Mouse (Mus musculus): Measurements from ENCODE around the gene Map2k6.

Gene Map2k6

GRCm38 (mm10) chr11:110450091-110450757 is 51.3 kb downstream of the Map2k6 start:
- DNase-seq (ENCODE audit: extremely low spot score, low read depth, low spot score) = no peak

DNA sequence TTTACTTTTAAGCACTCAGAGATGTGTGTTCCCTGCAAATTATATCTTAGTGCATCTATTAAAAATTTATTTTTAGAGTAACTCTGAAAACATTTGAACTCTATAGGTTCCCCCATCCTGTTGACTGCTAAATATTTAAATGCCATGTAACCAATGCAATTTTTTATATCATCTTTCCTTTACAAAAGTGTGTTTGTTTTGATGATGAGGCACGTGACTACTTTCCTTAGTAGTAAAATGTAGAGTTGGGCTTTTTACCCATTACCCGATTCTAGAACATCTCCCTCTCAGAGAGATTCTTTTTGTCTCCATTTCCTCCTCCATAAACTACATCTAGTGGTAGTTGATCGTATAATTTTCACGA is 51.8 kb downstream of the Map2k6 start:
- no peak for DNase-seq (ENCODE audit: extremely low spot score, low read depth, low spot score)

GRCm38 (mm10) chr11:110451590-110451989 is 52.7 kb downstream of the Map2k6 start:
- DNase-seq (ENCODE audit: extremely low spot score, low read depth, low spot score) = no peak

DNA sequence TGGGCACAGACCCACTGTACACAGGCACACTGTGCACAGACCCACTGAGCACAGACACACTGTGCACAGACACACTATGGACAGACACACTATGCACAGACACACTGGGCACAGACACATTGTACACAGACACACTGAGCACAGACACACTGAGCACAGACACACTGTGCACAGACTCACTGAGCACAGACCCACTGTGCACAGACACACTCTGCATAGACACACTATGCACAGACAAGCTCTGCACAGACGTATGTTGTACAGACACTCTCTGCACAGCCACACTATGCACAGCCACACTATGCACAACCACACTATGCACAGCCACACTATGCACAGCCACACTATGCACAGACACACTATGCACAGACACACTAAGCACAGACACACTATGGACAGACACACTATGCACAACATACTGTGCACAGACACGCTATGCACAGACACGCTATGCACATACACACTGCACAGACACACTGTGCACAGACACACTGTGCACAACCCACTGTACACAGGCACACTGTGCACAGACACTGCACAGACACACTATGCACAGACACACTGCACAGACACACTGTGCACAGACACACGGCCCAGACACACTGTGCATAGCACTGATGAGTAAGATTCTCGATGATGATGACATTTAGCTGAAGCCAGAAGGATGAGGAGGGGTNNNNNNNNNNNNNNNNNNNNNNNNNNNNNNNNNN is 54.7 kb downstream of the Map2k6 start:
- no peak for DNase-seq (ENCODE audit: extremely low spot score, low read depth, low spot score)

DNA sequence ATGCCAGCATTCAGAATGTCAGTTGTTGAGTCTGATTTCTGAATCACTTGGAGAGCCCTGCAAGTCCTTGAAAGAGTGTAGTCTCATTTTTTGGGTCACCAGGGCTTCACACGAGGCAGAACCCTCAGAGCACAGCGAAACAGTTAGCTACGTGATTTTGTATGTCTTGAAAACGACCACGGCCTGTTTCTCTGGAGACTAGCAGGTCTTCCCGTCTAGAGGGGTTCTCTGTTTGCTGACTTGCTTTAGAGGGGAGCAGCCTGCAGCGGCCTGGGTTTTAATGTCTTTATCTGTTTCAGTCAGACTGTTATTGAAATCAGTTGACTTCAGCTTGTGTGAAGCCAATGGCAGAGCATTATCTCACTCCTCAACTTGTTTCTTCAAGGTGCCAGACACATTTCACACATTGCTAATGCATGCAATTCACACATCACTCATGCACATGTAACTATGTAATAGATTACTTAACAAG is 58.6 kb downstream of the Map2k6 start:
- DNase-seq (ENCODE audit: extremely low spot score, low read depth, low spot score) = no peak

DNA sequence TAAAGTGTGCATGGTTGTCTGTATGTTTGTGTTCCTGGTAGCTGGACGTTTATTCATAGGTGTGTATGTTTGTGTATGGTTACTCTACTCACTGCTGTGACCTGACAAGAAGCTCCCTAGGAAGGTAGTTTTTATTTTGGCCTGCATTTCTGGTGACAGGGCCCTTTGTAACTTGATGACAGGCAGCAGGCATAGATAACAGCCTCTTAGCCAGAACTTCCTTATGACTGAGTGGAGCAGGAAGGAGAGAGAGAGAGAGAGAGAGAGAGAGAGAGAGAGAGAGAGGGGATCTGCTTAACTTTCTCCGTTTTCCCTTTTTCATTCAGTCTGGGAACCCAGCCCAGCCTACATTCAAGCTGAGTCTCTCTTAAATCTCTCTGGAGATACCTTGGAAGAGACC is 61.6 kb downstream of the Map2k6 start:
- no peak for DNase-seq (ENCODE audit: extremely low spot score, low read depth, low spot score)

GRCm38 (mm10) chr11:110461560-110462331 is 62.8 kb downstream of the Map2k6 start:
- DNase-seq (ENCODE audit: extremely low spot score, low read depth, low spot score) = no peak

DNA sequence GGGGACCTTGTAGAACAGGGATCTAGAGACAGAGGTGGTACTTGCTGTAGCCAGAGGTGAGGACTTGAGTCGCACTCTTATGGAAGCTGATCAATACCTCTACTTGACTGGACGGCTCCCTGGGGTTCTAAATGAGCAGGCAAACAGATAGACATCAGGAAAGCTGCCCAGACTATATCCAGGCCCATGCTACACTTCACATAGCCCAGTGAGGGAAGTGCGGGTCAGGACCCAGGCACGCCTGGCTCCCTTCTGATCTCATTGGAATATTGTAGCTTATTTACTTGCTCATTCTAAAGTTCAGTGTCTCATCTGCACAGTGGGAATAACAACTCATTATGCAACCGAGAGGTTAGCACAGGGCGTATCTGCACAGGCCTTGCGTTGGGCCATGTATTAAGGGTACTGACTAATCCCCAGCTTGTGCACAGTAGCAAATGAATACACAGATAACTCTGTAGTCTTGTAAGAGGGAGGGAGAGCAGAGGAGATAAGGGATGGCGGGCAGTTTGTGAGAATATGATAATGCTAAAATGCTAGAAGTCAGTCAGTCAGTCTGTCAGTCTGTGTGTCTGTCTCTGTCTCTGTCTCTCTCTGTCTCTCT is 64.2 kb downstream of the Map2k6 start:
- DNase-seq (ENCODE audit: extremely low spot score, low read depth, low spot score) = no peak

DNA sequence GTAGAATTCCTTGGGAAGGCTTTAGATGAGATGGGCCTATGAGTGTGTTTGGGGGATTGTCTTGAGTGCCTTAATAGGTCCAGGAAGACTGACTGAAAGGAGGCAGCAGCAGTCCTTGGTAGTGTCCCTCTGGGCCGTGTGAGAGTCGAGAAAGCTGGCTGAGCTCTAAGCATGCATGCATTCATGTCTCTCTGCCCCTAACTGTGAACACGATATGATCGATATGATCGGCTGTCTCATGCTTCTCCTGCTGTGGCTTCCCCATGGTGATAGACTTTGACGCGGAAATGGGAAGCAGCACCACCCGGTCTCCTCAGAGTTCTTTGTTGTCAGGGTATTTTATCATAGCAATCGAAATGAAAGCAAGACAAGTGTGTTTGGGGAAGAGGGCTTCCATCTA is 64.9 kb downstream of the Map2k6 start:
- DNase-seq (ENCODE audit: extremely low spot score, low read depth, low spot score) = no peak

- no peak for DNase-seq (ENCODE audit: extremely low spot score, low read depth, low spot score)
These were observed 70.1 kb downstream of the Map2k6 start for GRCm38 (mm10) chr11:110469054-110469453.

- no peak for DNase-seq (ENCODE audit: extremely low spot score, low read depth, low spot score)
These were observed 71.8 kb downstream of the Map2k6 start for GRCm38 (mm10) chr11:110470561-110471273.

DNA sequence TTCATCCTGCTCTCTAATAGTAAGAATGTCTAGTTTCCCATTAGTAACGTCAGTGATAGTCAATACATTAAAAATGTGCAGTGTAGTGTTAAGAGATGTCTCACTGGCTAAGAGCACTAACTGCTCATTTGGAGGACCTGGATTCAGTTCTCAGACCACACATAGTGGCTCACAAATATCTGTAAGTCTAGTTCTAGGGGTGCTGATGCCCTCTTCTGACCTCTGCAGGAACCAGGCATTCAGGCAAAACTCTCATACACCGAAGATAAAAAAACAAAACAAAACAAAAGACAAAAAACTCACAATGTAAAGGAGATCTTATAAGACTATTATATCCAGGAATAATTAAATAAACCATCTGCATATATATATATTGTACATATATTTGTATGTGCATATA is 72.4 kb downstream of the Map2k6 start:
- no peak for DNase-seq (ENCODE audit: extremely low spot score, low read depth, low spot score)

DNA sequence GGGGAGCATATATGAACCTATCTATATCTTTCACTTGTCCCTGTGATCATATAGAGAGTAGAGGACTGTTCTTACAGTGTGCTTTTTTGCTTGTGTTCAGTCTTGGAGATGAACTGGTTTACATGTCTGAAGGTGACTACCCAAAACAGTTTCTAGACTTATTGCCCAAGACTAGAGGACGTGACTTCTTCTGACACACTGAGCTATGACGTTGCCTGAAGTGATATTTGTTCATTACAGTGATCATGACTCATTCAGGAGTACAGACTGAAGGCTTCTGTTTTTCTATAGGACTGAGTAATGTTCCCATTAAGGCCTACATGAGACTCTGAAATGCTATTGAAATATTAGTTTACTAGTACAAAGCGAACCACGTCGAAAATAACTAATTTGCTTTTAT is 73.2 kb downstream of the Map2k6 start:
- DNase-seq (ENCODE audit: extremely low spot score, low read depth, low spot score) = no peak

- DNase-seq (ENCODE audit: extremely low spot score, low read depth, low spot score) = no peak
These were observed 74.6 kb downstream of the Map2k6 start for GRCm38 (mm10) chr11:110473495-110473894.

GRCm38 (mm10) chr11:110476361-110477151 is 77.6 kb downstream of the Map2k6 start:
- no peak for DNase-seq (ENCODE audit: extremely low spot score, low read depth, low spot score)

DNA sequence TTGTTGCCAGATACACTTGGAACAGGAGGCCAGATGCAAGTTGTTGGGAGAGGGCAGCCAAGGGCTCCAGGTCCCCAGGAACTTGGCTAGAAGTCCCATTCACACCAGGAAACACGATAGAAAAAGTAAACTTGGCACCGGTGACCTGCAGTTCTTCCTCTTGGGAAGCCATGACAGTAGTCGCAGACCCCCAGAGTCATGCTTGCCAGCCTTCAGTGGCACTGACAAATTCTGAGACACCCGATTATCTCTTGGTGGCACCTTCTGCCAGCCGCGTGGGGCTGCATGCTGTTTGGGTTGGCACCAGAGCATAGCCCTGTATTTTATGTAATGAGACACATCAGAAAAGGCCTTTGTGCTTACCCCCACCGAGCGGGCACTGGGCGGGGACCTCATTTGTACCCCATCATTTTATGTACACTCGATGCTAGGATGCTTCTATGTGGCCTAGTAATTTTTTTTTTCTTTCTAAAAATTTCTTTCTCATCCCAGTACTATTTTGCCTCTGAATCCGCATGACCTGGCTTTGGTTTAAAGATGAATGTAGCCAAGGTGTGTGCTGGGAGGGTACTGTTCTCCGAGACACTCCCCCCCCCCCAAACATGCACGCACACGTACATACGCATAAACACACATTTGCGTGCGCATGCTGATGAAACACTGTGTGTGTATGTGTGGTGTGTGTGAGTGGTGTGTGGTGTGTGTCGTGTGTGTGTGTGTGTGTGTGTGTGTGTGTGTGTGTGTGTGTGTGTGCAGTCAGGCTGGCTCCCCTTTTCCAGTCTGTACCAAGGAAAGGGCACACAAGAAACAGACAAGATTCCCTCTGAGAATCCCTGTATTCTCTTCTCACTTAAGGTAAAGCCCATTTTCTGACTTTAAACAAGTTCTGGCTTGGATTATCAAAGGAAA is 79.3 kb downstream of the Map2k6 start:
- DNase-seq (ENCODE audit: extremely low spot score, low read depth, low spot score) = no peak

GRCm38 (mm10) chr11:110478978-110479384 is 80.1 kb downstream of the Map2k6 start:
- no peak for DNase-seq (ENCODE audit: extremely low spot score, low read depth, low spot score)

- no peak for DNase-seq (ENCODE audit: extremely low spot score, low read depth, low spot score)
These were observed 82.5 kb downstream of the Map2k6 start for GRCm38 (mm10) chr11:110481406-110481805.

- no peak for DNase-seq (ENCODE audit: extremely low spot score, low read depth, low spot score)
These were observed 83.3 kb downstream of the Map2k6 start for GRCm38 (mm10) chr11:110482176-110482575.

Data from hindlimb bud, embryonic 11.5 days (tissue).